Mouse (Mus musculus) E14TG2a.4 (cell line): ENCODE results near the gene Gm20388.

Source experiments
- H3K27me3 ChIP-seq: 2 replicates; pipeline ENCODE4 v1.6.1; 2014; ENCODE audit warnings: low read length, control low read depth; ENCODE audit not compliant: insufficient read depth
- H3K36me3 ChIP-seq: 2 replicates; pipeline ENCODE4 v1.6.1; 2014; ENCODE audit warnings: low read length, control low read depth; ENCODE audit not compliant: insufficient read depth
- H3K4me1 ChIP-seq: replicated peaks from 2 replicates; pipeline ENCODE4 v1.6.1; 2014; ENCODE audit warnings: low read depth, low read length, control low read depth
- H3K4me3 ChIP-seq: replicated peaks from 2 replicates; pipeline ENCODE4 v1.5.1; 2014; ENCODE audit warnings: mild to moderate bottlenecking, low read length
- H3K9me3 ChIP-seq: 2 replicates; pipeline ENCODE4 v1.6.1; 2014; ENCODE audit warnings: low read length, control low read depth
- CTCF ChIP-seq: conservative IDR thresholded peaks from 2 replicates; pipeline ENCODE4 v1.5.1; 2014; ENCODE audit warnings: low read length
- NANOG ChIP-seq: IDR thresholded peaks from 2 replicates; pipeline ENCODE4 v1.6.1; 2014; ENCODE audit warnings: borderline replicate concordance, low read length, mixed read lengths
- POU5F1 ChIP-seq: IDR thresholded peaks from 2 replicates; pipeline ENCODE4 v1.6.1; 2014; ENCODE audit warnings: low read length, borderline replicate concordance

Gene Gm20388

DNA sequence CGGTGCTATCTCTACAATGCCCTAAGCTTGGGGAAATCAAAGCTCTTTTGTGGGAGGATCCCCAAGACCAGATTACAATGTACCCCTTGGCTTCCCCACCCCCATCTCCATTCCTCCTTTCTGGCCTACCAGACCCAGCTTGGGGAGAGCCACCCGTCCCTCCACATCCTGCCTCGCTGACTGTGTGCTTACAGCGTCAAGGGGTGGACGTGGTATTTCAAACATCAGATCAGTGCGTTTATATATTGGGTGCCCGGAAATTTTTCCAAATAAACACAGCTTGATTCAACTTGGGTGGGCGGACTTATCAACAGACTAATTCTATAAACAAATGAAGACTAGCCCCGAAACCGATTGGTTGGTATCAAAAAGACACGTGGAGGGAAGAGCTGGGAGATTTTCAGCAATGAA is 1216.7 kb downstream of the Gm20388 start:
- peaks cover 94% of the 10 kb centered on the region for H3K27me3 ChIP-seq
- no peaks in the 10 kb centered on the region for H3K36me3 ChIP-seq
- H3K4me1 ChIP-seq, result peaks cover 37% of the 10 kb centered on the region
- TF ChIP-seq CTCF (no peak), POU5F1 (no peak), NANOG (no peak)
- no peak overlapping the region for H3K4me3 ChIP-seq
- H3K9me3 ChIP-seq, result peaks cover 9% of the 10 kb centered on the region

DNA sequence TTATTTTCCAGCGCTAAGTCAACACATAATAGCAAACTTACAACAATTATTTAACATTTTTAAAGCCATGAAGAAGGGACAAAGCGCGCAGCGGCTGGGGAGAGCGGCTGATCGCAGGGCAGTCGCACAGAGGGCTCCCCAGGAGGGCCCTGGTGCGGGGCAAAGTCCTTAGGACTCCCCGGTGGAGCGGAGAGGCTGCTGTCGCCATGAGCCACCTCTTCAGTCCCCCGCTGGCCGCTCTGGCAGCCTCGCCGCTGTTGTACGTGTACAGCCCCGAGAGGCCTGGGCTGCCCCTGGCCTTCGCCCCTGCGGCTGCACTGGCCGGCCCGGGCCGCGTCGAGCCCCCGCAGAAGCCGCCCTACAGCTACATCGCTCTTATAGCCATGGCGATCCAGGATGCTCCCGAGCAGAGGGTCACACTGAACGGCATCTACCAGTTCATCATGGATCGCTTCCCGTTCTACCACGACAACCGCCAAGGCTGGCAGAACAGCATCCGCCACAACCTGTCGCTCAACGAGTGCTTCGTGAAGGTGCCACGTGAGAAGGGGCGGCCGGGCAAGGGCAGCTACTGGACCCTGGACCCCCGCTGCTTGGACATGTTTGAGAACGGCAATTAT is 1217.2 kb downstream of the Gm20388 start, which contains the start of gene Foxl1:
Gene Foxl1 (plus strand): TSS at position 185 of the 620 bp plus-strand sequence.
- Histone ChIP-seq H3K9me3 (peaks cover 6% of the 10 kb centered on the region), H3K36me3 (no peaks in the 10 kb centered on the region), H3K4me3 (peak within 1 kb of the TSS; percentile 62), H3K4me1 (peaks cover 33% of the 10 kb centered on the region), H3K27me3 (peaks cover 88% of the 10 kb centered on the region)
- TF ChIP-seq NANOG, result no peak
- no peak for TF ChIP-seq CTCF
- no peak for TF ChIP-seq POU5F1

DNA sequence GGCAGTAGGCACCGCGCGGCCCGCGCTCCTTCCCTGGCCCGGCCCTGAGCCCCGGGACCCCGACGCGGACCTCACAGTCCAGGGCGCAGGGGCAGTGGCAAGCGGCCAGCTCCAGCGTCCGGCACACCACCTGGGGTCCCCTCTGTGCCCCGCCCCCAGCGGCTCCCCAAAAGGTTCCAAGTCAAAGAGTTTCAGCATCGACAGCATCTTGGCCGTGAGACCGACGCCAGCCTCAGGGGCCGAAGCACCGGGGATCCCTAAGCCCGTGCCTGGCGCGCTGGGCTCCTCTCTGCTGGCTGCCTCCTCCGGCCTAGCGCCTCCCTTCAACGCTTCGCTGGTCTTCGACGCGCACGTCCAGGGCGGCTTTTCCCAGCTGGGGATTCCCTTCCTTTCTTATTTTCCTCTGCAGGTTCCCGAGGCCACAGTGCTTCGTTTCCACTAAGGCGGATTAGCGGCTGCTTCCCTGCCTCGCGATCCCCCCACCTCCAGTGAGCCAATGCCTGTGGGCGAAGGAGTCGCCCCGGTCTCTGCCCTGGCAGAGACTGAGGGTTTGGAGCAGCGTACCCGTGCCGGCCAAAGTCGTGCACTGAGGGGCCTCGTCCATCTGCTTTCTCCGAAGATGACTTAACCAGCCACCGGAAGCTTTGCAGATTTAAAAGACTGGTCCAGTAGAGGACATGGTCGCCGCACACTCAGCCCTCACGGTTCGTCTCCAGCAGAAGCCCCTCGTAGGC is 1218.1 kb downstream of the Gm20388 start:
- peak overlapping the region; percentile 62 for H3K4me3 ChIP-seq
- peaks cover under 1% of the 10 kb centered on the region; the same call in 1 of the 2 replicates for H3K9me3 ChIP-seq
- no peaks in the 10 kb centered on the region for H3K36me3 ChIP-seq
- peaks cover 31% of the 10 kb centered on the region for H3K4me1 ChIP-seq
- H3K27me3 ChIP-seq, result peaks cover 80% of the 10 kb centered on the region
- no peak for TF ChIP-seq POU5F1
- no peak for TF ChIP-seq CTCF
- no peak for TF ChIP-seq NANOG

DNA sequence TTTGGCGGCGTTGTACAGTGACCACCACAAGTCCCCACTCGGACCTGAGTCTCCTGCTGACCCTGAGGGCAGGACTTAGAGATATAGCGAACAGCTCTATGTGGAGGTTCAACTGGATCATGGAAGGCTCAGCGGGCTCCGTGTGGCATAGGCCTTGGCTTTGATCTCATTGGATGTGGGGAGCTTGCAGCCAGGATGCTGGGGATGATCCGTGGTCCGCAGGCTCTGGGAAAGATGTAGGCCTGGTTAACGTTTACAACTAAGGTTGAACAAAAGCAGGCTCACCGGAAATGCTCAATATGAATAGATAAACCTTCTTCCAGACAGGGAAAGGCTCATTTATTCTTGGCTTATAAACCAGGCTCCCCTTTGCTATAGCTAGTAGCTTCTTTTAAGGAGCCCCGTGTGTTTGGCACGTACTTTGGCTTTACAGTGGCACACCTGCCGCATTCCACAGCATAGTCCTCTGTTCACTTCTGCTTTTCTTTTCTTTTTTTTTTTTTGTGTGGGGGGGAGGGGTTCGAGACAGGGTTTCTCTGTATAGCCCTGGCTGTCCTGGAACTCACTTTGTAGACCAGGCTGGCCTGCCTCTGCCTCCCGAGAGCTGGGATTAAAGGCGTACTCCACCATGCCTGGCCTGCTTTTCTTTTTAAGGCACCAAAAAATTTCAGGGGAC is 1218.8 kb downstream of the Gm20388 start:
- peaks cover 81% of the 10 kb centered on the region for H3K27me3 ChIP-seq
- peaks cover 27% of the 10 kb centered on the region for H3K4me1 ChIP-seq
- TF ChIP-seq NANOG (no peak), POU5F1 (no peak), CTCF (no peak)
- no peaks in the 10 kb centered on the region for H3K36me3 ChIP-seq
- H3K9me3 ChIP-seq, result no peaks in the 10 kb centered on the region
- H3K4me3 ChIP-seq, result peak overlapping the region; percentile 62

GRCm38 (mm10) chr8:121130522-121130921 is 1219.9 kb downstream of the Gm20388 start:
- H3K4me3 ChIP-seq, result no peak overlapping the region
- H3K9me3 ChIP-seq, result no peaks in the 10 kb centered on the region
- H3K36me3 ChIP-seq, result no peaks in the 10 kb centered on the region
- TF ChIP-seq CTCF, result peak; percentile 66
- no peak for TF ChIP-seq POU5F1
- H3K4me1 ChIP-seq, result peaks cover 22% of the 10 kb centered on the region
- peaks cover 78% of the 10 kb centered on the region for H3K27me3 ChIP-seq

DNA sequence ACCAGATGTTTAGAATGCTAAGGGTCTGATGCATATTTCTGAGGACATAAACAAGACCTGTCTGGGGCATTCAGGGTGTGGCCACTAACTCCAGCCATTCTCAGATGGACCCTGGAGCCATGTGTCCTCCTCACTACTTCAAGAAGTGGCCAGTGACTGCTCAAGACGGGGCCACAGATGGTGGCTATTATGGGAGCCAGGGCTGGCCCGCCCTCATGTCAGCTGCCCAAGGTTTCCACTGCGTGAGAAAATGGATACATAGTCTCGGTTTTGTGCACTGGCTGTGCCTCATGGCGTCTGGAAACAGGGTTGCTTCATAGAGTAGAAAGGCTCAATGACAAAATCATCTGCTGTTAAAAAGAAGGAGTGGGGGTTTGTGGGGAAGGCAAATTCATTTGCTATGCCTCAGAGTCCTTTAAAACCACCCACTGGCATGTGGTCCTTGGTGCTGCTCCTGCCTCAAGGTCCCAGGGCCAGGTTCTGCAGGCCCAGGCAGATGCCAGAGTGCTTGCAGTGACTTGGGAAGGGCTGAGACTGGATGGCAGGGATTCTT is 1222.4 kb downstream of the Gm20388 start:
- Histone ChIP-seq H3K4me1 (peaks cover 17% of the 10 kb centered on the region), H3K4me3 (no peak overlapping the region), H3K27me3 (peaks cover 57% of the 10 kb centered on the region), H3K36me3 (no peaks in the 10 kb centered on the region), H3K9me3 (peaks cover 3% of the 10 kb centered on the region; the same call in 1 of the 2 replicates)
- no peak for TF ChIP-seq CTCF
- no peak for TF ChIP-seq POU5F1
- no peak for TF ChIP-seq NANOG

GRCm38 (mm10) chr8:121134102-121134501 is 1223.5 kb downstream of the Gm20388 start:
- Histone ChIP-seq H3K4me1 (peaks cover 9% of the 10 kb centered on the region), H3K36me3 (no peaks in the 10 kb centered on the region), H3K27me3 (peaks cover 50% of the 10 kb centered on the region), H3K9me3 (peaks cover 13% of the 10 kb centered on the region), H3K4me3 (no peak overlapping the region)
- TF ChIP-seq CTCF, result no peak
- TF ChIP-seq NANOG, result no peak
- TF ChIP-seq POU5F1, result no peak

- peaks cover 50% of the 10 kb centered on the region for H3K27me3 ChIP-seq
- TF ChIP-seq NANOG (no peak), CTCF (no peak), POU5F1 (no peak)
- H3K4me3 ChIP-seq, result no peak overlapping the region
- no peaks in the 10 kb centered on the region for H3K36me3 ChIP-seq
- peaks cover 6% of the 10 kb centered on the region for H3K4me1 ChIP-seq
- H3K9me3 ChIP-seq, result peaks cover 13% of the 10 kb centered on the region
These were observed 1223.9 kb downstream of the Gm20388 start for GRCm38 (mm10) chr8:121134512-121134911.
